Mouse (Mus musculus): ENCODE measurements around the gene Thumpd2. TPM values are rescaled to one million over a fixed set of nuclear protein-coding genes. Genes with fewer than 3 reads are reported as not detected.

Thumpd2 gene
- polyA plus RNA-seq, 1 experiment from 2014 or later: 18.8 TPM

- 35% methylated on average over 12 of the region's 12 CpGs for WGBS
Measured at GRCm38 (mm10) chr17:81001010-81001409, 63.9 kb downstream of the Thumpd2 start.

DNA sequence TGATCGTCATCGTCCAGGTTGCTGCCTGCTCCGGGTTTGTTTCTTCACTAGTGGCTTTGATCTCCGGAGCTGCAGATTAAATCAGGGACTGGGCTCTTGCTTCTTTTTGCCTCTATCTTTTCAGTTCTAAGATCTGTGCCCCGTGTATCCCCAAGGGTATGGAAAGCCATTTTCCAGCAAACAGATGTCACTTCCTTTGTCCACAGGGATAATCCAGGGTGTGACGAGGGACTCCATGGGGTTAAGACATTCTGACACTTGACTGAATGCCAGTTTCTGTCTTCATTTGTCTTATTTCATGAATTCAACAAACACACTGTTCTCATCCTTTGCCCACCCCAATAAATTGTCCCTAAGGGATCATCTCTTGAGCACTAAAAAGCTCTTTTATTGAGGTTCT is 65.9 kb downstream of the Thumpd2 start:
- Histone ChIP-seq H3K9me3 (0 out of 2 replicates have a peak, but pooled peaks cover 3% of the 10 kb centered on the region), H3K9ac (no peak overlapping the region), H3K36me3 (no peaks in the 10 kb centered on the region), H3K4me1 (peaks cover 12% of the 10 kb centered on the region), H3K4me3 (no peak overlapping the region), H3K27me3 (no peaks in the 10 kb centered on the region), H3K27ac (no peak overlapping the region), H3K4me2 (no peak overlapping the region)
- WGBS: 37% methylated on average over 6 of the region's 6 CpGs
- ATAC-seq (ENCODE audit: insufficient number of reproducible peaks, insufficient read depth, low FRiP score, low TSS enrichment, low read depth): no peak

More at GRCm38 (mm10) chr17:81001010-81001409, 63.9 kb downstream of the Thumpd2 start:
- Histone ChIP-seq H3K27ac (no peak overlapping the region), H3K27me3 (no peaks in the 10 kb centered on the region), H3K4me2 (no peak overlapping the region), H3K9ac (no peak overlapping the region), H3K9me3 (0 out of 2 replicates have a peak, but pooled peaks cover 3% of the 10 kb centered on the region), H3K4me1 (peaks cover 12% of the 10 kb centered on the region), H3K36me3 (no peaks in the 10 kb centered on the region), H3K4me3 (no peak overlapping the region)
- no peak for ATAC-seq (ENCODE audit: insufficient number of reproducible peaks, insufficient read depth, low FRiP score, low TSS enrichment, low read depth)

DNA sequence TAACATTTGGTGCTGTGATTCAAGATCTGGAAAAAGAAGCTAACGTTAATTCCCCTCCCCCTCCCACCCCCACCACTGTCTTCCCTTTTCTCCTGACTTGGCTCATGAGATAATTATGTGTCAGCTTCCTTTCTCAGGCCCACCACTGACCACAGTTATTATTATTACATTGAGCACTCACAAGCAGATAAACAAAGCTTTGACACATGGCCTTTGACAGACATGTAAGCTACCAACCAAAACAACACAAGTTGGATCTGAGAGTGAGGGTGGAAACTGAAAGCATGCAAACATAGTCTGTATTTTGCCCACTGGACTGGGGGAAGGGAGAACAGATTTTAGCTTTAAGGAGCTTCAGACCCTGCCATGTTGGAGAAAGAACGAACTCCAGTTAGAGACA is 67.7 kb downstream of the Thumpd2 start:
- Histone ChIP-seq H3K36me3 (no peaks in the 10 kb centered on the region), H3K4me3 (no peak overlapping the region), H3K4me2 (no peak overlapping the region), H3K4me1 (peaks cover 12% of the 10 kb centered on the region), H3K27ac (no peak overlapping the region), H3K9me3 (0 out of 2 replicates have a peak, but pooled peaks cover 3% of the 10 kb centered on the region), H3K27me3 (no peaks in the 10 kb centered on the region), H3K9ac (no peak overlapping the region)
- 75% methylated on average over 2 of the region's 2 CpGs for WGBS
- no peak for ATAC-seq (ENCODE audit: insufficient number of reproducible peaks, insufficient read depth, low FRiP score, low TSS enrichment, low read depth)

DNA sequence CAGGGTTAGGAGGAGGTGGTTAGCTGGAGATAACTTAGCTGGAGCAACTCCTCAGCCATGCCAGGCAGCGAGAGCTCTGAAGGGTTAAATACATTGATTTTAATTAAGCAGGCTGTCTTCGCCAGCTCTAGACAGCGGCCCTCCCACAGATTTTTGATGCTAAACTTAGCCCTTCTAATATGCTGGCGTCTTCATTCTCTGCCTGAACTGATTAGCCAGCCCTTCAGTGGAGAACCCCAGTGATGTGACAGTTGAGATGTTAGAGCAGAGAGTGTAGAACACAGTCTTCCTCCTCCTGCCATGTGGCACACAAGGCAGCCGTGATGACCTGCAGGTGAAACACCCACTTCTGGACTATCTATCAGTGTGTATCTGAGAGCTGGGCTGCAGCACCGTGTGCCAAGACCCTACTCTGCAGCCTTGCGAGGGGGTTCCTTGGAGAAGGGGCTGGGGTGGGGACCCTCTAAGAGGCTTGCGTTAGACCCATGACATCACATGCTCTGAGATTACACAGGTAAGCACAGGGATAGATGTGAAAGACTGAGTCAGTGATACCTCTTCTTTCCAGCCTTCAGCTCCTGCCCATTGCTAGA is 73.3 kb downstream of the Thumpd2 start:
- Histone ChIP-seq H3K27ac (no peak overlapping the region), H3K4me3 (no peak overlapping the region), H3K9me3 (0 out of 2 replicates have a peak, but pooled peaks cover 3% of the 10 kb centered on the region), H3K4me2 (no peak overlapping the region), H3K9ac (no peak overlapping the region), H3K36me3 (no peaks in the 10 kb centered on the region), H3K27me3 (no peaks in the 10 kb centered on the region), H3K4me1 (0 out of 2 replicates have a peak, but pooled peaks cover 4% of the 10 kb centered on the region)
- no peak for ATAC-seq (ENCODE audit: insufficient number of reproducible peaks, insufficient read depth, low FRiP score, low TSS enrichment, low read depth)
- WGBS: 71% methylated on average over 8 of the region's 8 CpGs

DNA sequence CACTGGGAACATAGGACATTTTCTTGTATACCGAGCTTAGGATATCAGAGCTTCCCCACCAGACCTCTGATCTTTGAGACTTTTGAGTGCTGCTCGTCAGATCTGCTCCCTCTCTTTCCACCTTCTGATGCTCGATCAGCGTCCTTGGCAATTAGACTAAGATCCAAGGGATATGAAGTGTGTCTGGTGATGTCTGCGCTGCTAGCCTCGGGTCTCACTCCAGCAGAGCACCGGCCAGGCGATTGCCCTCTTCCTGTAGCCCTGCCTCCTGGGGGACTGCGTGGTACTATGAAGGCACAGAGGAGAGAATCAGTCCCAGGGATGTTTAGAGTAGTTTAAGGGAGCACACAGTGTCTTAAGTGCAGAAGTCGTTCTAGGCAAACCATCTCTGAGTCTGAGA is 81.9 kb downstream of the Thumpd2 start:
- Histone ChIP-seq H3K27me3 (peaks cover 4% of the 10 kb centered on the region; the same call in 1 of the 2 replicates), H3K4me1 (no peaks in the 10 kb centered on the region), H3K36me3 (no peaks in the 10 kb centered on the region), H3K27ac (no peak overlapping the region), H3K4me2 (no peak overlapping the region), H3K4me3 (no peak overlapping the region), H3K9me3 (no peaks in the 10 kb centered on the region), H3K9ac (no peak overlapping the region)
- no peak for ATAC-seq (ENCODE audit: insufficient number of reproducible peaks, insufficient read depth, low FRiP score, low TSS enrichment, low read depth)
- 75% methylated on average over 10 of the region's 10 CpGs for WGBS

- Histone ChIP-seq H3K4me3 (no peak overlapping the region), H3K4me1 (no peaks in the 10 kb centered on the region), H3K9me3 (no peaks in the 10 kb centered on the region), H3K36me3 (no peaks in the 10 kb centered on the region), H3K9ac (no peak overlapping the region), H3K27me3 (peaks cover 4% of the 10 kb centered on the region; the same call in 1 of the 2 replicates), H3K27ac (no peak overlapping the region), H3K4me2 (no peak overlapping the region)
- 9% methylated on average over 8 of the region's 8 CpGs for WGBS
- ATAC-seq (ENCODE audit: insufficient number of reproducible peaks, insufficient read depth, low FRiP score, low TSS enrichment, low read depth): 0 out of 2 replicates have a peak, but pooled peaks have one; percentile 52
Measured at GRCm38 (mm10) chr17:80982412-80982787, 82.5 kb downstream of the Thumpd2 start.

- no peak overlapping the region for H3K4me2 ChIP-seq
- H3K27me3 ChIP-seq: peaks cover 4% of the 10 kb centered on the region; the same call in 1 of the 2 replicates
- no peak overlapping the region for H3K9ac ChIP-seq
- H3K4me3 ChIP-seq: no peak overlapping the region
- WGBS: 58% methylated on average over 12 of the region's 12 CpGs
- no peak overlapping the region for H3K27ac ChIP-seq
- ATAC-seq (ENCODE audit: insufficient number of reproducible peaks, insufficient read depth, low FRiP score, low TSS enrichment, low read depth): no peak
- no peaks in the 10 kb centered on the region for H3K9me3 ChIP-seq
- no peaks in the 10 kb centered on the region for H3K36me3 ChIP-seq
- no peaks in the 10 kb centered on the region for H3K4me1 ChIP-seq
Measured at GRCm38 (mm10) chr17:80981721-80982411, 83.0 kb downstream of the Thumpd2 start.

GRCm38 (mm10) chr17:80980096-80980495 is 84.8 kb downstream of the Thumpd2 start:
- Histone ChIP-seq H3K9me3 (no peaks in the 10 kb centered on the region), H3K27ac (no peak overlapping the region), H3K27me3 (peaks cover 4% of the 10 kb centered on the region; the same call in 1 of the 2 replicates), H3K4me1 (no peaks in the 10 kb centered on the region), H3K9ac (no peak overlapping the region), H3K4me3 (no peak overlapping the region), H3K4me2 (no peak overlapping the region), H3K36me3 (no peaks in the 10 kb centered on the region)
- 45% methylated on average over 10 of the region's 10 CpGs for WGBS
- ATAC-seq (ENCODE audit: insufficient number of reproducible peaks, insufficient read depth, low FRiP score, low TSS enrichment, low read depth): no peak

GRCm38 (mm10) chr17:80977245-80977644 is 87.6 kb downstream of the Thumpd2 start:
- no peak for ATAC-seq (ENCODE audit: insufficient number of reproducible peaks, insufficient read depth, low FRiP score, low TSS enrichment, low read depth)
- no peak overlapping the region for H3K27ac ChIP-seq

More at GRCm38 (mm10) chr17:80977245-80977644, 87.6 kb downstream of the Thumpd2 start:
- Histone ChIP-seq H3K4me3 (no peak overlapping the region), H3K36me3 (no peaks in the 10 kb centered on the region), H3K9me3 (no peaks in the 10 kb centered on the region), H3K27me3 (no peaks in the 10 kb centered on the region; the same call in 1 of the 2 replicates), H3K4me1 (no peaks in the 10 kb centered on the region), H3K9ac (no peak overlapping the region), H3K4me2 (no peak overlapping the region)
- 80% methylated on average over 5 of the region's 5 CpGs for WGBS

Other genes starting within 250 kb of the Thumpd2 start
- gene Tmem178, start 120.5 kb downstream of the Thumpd2 start, polyA plus RNA-seq (2015; fragmentation: Nextera tagmentation; extraction: Ambion mirVana): 4.7 and 6.8 TPM in 2 replicates